Mouse (Mus musculus): Measurements from ENCODE around the gene Gm7879. TPM values are rescaled to one million over a fixed set of nuclear protein-coding genes. Genes with fewer than 3 reads are reported as not detected.
A peak's percentile ranks its signal among the peaks of the same experiment; 100 is the strongest.
"Not testable (repeated sequence)": the region's sequence is repeated elsewhere in the genome, so short reads cannot be mapped to it uniquely, and the experiment has no call there.

The Gm7879 gene
- polyA plus RNA-seq (2012; rRNA removed) = 2.0 and 2.4 TPM in 2 replicates

DNA sequence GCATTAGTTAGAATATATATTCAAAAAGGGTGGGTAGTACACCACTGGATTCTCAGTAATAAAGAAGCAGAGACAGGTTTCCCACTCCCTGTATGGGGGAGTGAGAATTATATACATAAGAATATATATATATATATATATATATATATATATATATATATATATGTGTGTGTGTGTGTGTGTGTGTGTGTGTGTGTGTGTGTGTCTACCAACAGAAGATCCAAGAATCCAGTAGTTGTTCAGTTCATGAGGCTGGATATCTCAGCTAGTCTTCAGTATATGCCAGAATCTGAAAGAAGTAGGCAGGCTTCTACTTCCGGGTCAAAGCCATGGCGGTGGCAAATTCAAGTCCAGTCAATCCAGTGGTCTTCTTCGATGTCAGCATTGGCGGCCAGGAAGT, at the start of gene Gm7879:
Gene Gm7879, plus strand, starts transcription at position 301 of the 400 bp plus-strand sequence.
- H3K4me1 ChIP-seq (ENCODE audit: control insufficient read depth, insufficient read depth, low read length) = peaks cover 13% of the 10 kb centered on the region
- not testable (repeated sequence) for H3K27ac ChIP-seq (ENCODE audit: control insufficient read depth, insufficient read depth, low read depth, low read length); H3K27me3 ChIP-seq (ENCODE audit: control insufficient read depth, insufficient read depth, low read length); H3K4me3 ChIP-seq (ENCODE audit: control insufficient read depth, low read depth, low read length); H3K36me3 ChIP-seq (ENCODE audit: control insufficient read depth, insufficient read depth, low read length)

GRCm38 (mm10) chr5:43863642-43864041, 49.3 kb upstream of the Gm7879 start:
- H3K4me1 ChIP-seq (ENCODE audit: control insufficient read depth, insufficient read depth, low read length) = peaks cover under 1% of the 10 kb centered on the region; the same call in 1 of the 2 replicates
- TF ChIP-seq POLR2A (IDR thresholded peaks at IDR 0.05; ENCODE audit: control insufficient read depth, low read depth, low read length) = no peak
- no peak for TF ChIP-seq CTCF (IDR thresholded peaks at IDR 0.05; ENCODE audit: control insufficient read depth, insufficient read depth, insufficient replicate concordance, low read depth, low read length)
- H3K36me3 ChIP-seq (ENCODE audit: control insufficient read depth, insufficient read depth, low read length) = no peaks in the 10 kb centered on the region
- H3K27me3 ChIP-seq (ENCODE audit: control insufficient read depth, insufficient read depth, low read length) = no peaks in the 10 kb centered on the region
- H3K4me3 ChIP-seq (ENCODE audit: control insufficient read depth, low read depth, low read length) = no peak overlapping the region
- H3K27ac ChIP-seq (ENCODE audit: control insufficient read depth, insufficient read depth, low read depth, low read length) = no peak overlapping the region

DNA sequence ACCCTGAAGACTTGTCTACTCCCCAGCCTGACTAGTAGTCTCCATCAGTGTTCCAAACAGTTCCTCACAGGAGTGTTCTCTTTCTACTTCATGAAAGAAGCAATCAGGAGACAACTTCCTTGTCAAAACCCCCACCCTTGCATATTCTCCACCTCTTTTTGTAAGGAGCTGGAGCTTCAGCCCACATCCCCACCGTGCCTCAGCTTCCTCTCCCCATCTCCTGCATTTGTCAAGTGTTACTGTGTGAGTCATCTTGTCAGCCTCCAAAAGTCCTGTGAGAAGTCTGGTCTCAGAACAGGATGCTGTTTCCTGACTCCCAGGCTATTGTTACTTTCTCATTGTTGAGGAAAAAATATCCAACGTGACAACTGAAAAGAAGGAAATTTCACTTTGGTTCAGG, 47.6 kb upstream of the Gm7879 start:
- Histone ChIP-seq H3K27me3 (ENCODE audit: control insufficient read depth, insufficient read depth, low read length) (no peaks in the 10 kb centered on the region), H3K4me3 (ENCODE audit: control insufficient read depth, low read depth, low read length) (no peak overlapping the region), H3K4me1 (ENCODE audit: control insufficient read depth, insufficient read depth, low read length) (peaks cover 7% of the 10 kb centered on the region; the same call in 1 of the 2 replicates), H3K36me3 (ENCODE audit: control insufficient read depth, insufficient read depth, low read length) (no peaks in the 10 kb centered on the region), H3K27ac (ENCODE audit: control insufficient read depth, insufficient read depth, low read depth, low read length) (no peak overlapping the region)
- no peak for TF ChIP-seq CTCF (IDR thresholded peaks at IDR 0.05; ENCODE audit: control insufficient read depth, insufficient read depth, insufficient replicate concordance, low read depth, low read length)
- TF ChIP-seq POLR2A (IDR thresholded peaks at IDR 0.05; ENCODE audit: control insufficient read depth, low read depth, low read length) = no peak

GRCm38 (mm10) chr5:43868253-43868652, 44.7 kb upstream of the Gm7879 start, which contains the start of gene Cd38:
Gene Cd38 (plus strand): TSS chr5:43868553.
- Histone ChIP-seq H3K27ac (ENCODE audit: control insufficient read depth, insufficient read depth, low read depth, low read length) (no peak within 1 kb of the TSS), H3K36me3 (ENCODE audit: control insufficient read depth, insufficient read depth, low read length) (no peaks in the 10 kb centered on the region), H3K4me3 (ENCODE audit: control insufficient read depth, low read depth, low read length) (peak within 1 kb of the TSS; percentile 19), H3K27me3 (ENCODE audit: control insufficient read depth, insufficient read depth, low read length) (no peaks in the 10 kb centered on the region), H3K4me1 (ENCODE audit: control insufficient read depth, insufficient read depth, low read length) (peaks cover 7% of the 10 kb centered on the region; the same call in 1 of the 2 replicates)
- TF ChIP-seq CTCF (IDR thresholded peaks at IDR 0.05; ENCODE audit: control insufficient read depth, insufficient read depth, insufficient replicate concordance, low read depth, low read length) (no peak), POLR2A (IDR thresholded peaks at IDR 0.05; ENCODE audit: control insufficient read depth, low read depth, low read length) (no peak)

- Histone ChIP-seq H3K27ac (ENCODE audit: control insufficient read depth, insufficient read depth, low read depth, low read length) (no peak overlapping the region), H3K4me1 (ENCODE audit: control insufficient read depth, insufficient read depth, low read length) (peaks cover 7% of the 10 kb centered on the region; the same call in 1 of the 2 replicates), H3K36me3 (ENCODE audit: control insufficient read depth, insufficient read depth, low read length) (no peaks in the 10 kb centered on the region), H3K27me3 (ENCODE audit: control insufficient read depth, insufficient read depth, low read length) (no peaks in the 10 kb centered on the region), H3K4me3 (ENCODE audit: control insufficient read depth, low read depth, low read length) (peak overlapping the region; percentile 19)
- no peak for TF ChIP-seq POLR2A (IDR thresholded peaks at IDR 0.05; ENCODE audit: control insufficient read depth, low read depth, low read length)
- TF ChIP-seq CTCF (IDR thresholded peaks at IDR 0.05; ENCODE audit: control insufficient read depth, insufficient read depth, insufficient replicate concordance, low read depth, low read length) = no peak
These were observed 44.0 kb upstream of the Gm7879 start for GRCm38 (mm10) chr5:43868711-43869600.

GRCm38 (mm10) chr5:43871845-43872244, 41.1 kb upstream of the Gm7879 start:
- no peak overlapping the region for H3K27ac ChIP-seq (ENCODE audit: control insufficient read depth, insufficient read depth, low read depth, low read length)
- H3K4me1 ChIP-seq (ENCODE audit: control insufficient read depth, insufficient read depth, low read length) = peaks cover 7% of the 10 kb centered on the region; the same call in 1 of the 2 replicates
- no peaks in the 10 kb centered on the region for H3K36me3 ChIP-seq (ENCODE audit: control insufficient read depth, insufficient read depth, low read length)
- H3K4me3 ChIP-seq (ENCODE audit: control insufficient read depth, low read depth, low read length) = no peak overlapping the region
- H3K27me3 ChIP-seq (ENCODE audit: control insufficient read depth, insufficient read depth, low read length) = no peaks in the 10 kb centered on the region
- TF ChIP-seq POLR2A (IDR thresholded peaks at IDR 0.05; ENCODE audit: control insufficient read depth, low read depth, low read length) (no peak), CTCF (IDR thresholded peaks at IDR 0.05; ENCODE audit: control insufficient read depth, insufficient read depth, insufficient replicate concordance, low read depth, low read length) (no peak)

DNA sequence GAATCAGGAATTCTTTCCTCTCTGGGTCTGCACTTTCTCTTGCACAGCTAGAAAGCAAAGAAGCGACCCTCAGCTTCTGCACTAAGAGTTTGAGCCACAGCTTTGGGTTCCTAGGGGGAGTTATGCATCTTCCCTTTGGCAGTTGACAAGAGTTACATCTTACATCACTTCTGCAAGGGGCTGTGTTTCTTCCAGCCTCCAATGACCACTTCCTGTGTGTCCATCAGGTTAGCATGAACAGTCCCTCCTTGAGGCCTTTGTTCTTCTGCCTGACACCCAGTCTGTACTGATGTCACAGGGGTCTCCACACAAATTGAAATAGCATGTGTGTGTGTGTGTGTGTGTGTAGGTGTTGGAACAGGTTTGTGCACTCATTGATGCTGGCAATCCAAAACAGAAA, 40.3 kb upstream of the Gm7879 start:
- H3K27ac ChIP-seq (ENCODE audit: control insufficient read depth, insufficient read depth, low read depth, low read length) = no peak overlapping the region
- no peaks in the 10 kb centered on the region for H3K36me3 ChIP-seq (ENCODE audit: control insufficient read depth, insufficient read depth, low read length)
- H3K4me3 ChIP-seq (ENCODE audit: control insufficient read depth, low read depth, low read length) = no peak overlapping the region
- H3K4me1 ChIP-seq (ENCODE audit: control insufficient read depth, insufficient read depth, low read length) = peaks cover 7% of the 10 kb centered on the region; the same call in 1 of the 2 replicates
- H3K27me3 ChIP-seq (ENCODE audit: control insufficient read depth, insufficient read depth, low read length) = no peaks in the 10 kb centered on the region
- no peak for TF ChIP-seq POLR2A (IDR thresholded peaks at IDR 0.05; ENCODE audit: control insufficient read depth, low read depth, low read length)
- no peak for TF ChIP-seq CTCF (IDR thresholded peaks at IDR 0.05; ENCODE audit: control insufficient read depth, insufficient read depth, insufficient replicate concordance, low read depth, low read length)

All from testis, adult 2 months (tissue).